Mouse (Mus musculus) ES-E14 (cell line): Measurements from ENCODE around the gene Chst12.

ENCODE experiments used
- CHD2 ChIP-seq: IDR thresholded peaks from 2 replicates; pipeline ENCODE4 v1.6.1; 2014; ENCODE audit warnings: mild to moderate bottlenecking, low read depth, low read length, inconsistent platforms
- HCFC1 ChIP-seq: IDR thresholded peaks from 2 replicates; pipeline ENCODE4 v1.6.1; 2012; ENCODE audit warnings: low read length, inconsistent platforms, borderline replicate concordance; ENCODE audit not compliant: insufficient read depth
- MAFK ChIP-seq: IDR thresholded peaks from 2 replicates; pipeline ENCODE4 v1.6.1; 2014; ENCODE audit warnings: mild to moderate bottlenecking, low read depth, low read length, inconsistent platforms; ENCODE audit not compliant: insufficient read depth
- ZC3H11A ChIP-seq: IDR thresholded peaks from 2 replicates; pipeline ENCODE4 v1.6.1; 2012; ENCODE audit warnings: low read depth, mild to moderate bottlenecking, inconsistent platforms, low read length, borderline replicate concordance

GRCm38 (mm10) chr5:140570223-140570870, 65.0 kb downstream of the Chst12 start:
- TF ChIP-seq CHD2 (no peak), HCFC1 (no peak), MAFK (no peak), ZC3H11A (no peak)
